Mouse (Mus musculus): ENCODE results near the gene Hist1h1t.

DNA sequence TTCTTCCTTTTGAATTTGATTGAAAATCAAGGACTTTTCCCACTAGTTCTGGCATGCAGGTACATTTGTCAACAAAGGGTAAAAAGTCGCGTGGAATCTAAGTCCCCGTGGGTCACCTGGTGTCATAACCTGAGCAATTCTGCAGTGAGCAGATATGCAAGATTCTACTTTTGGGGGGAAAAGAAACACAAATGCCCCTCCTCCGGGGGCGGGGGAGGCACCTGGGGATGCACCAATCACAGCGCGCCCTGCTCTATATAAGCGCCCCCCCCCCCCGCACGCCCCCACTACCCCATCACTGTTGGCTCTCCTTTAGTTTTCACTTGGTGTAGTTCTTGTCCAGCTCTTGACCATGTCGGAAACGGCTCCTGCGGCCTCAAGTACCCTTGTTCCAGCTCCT, at the start of gene Hist1h1t:
- TF ChIP-seq POLR2A (IDR thresholded peaks at IDR 0.05; ENCODE audit: low read depth, low read length) (no peak), CTCF (IDR thresholded peaks at IDR 0.05; ENCODE audit: borderline replicate concordance, insufficient read depth, low read length) (no peak)
